Mouse (Mus musculus): Measurements from ENCODE around the gene Kndc1. TPM values are rescaled to one million over a fixed set of nuclear protein-coding genes. Genes with fewer than 3 reads are reported as not detected.

The Kndc1 gene
- polyA plus RNA-seq, 1 experiment, result 5.6 TPM

DNA sequence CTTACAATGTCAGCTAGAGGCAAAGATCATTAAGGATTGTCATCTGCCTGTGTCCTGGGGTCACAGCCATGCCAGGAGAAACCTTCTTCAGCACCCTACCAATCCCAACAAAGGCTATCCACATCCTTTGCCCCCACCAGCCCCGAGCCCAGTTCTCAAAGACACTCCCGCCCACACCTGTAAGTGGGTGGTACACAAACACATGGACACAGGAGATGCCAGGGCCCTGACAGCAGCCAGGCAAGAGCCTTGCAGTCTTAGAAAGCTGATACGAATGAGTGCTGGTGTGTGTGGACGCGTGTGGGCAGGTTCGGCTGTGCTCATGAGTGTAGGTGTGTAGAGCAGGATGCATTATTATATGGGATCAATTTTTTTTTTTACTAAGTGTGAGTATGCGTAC lies 6.0 kb downstream of the Kndc1 start:
- Histone ChIP-seq H3K4me1 (ENCODE audit: control insufficient read depth, insufficient read depth, low read length) (no peaks in the 10 kb centered on the region), H3K4me3 (replicated peaks; ENCODE audit: extremely low read depth, low read depth, low read length) (no peak overlapping the region)
- no peak for TF ChIP-seq CTCF (IDR thresholded peaks at IDR 0.05; ENCODE audit: insufficient read depth, low read length)
- no peak for TF ChIP-seq POLR2A (IDR thresholded peaks at IDR 0.05; ENCODE audit: borderline replicate concordance, extremely low read depth, low read depth, low read length)
- DNase-seq, result no peak
- 91% methylated on average over 7 of the region's 7 CpGs for WGBS

DNA sequence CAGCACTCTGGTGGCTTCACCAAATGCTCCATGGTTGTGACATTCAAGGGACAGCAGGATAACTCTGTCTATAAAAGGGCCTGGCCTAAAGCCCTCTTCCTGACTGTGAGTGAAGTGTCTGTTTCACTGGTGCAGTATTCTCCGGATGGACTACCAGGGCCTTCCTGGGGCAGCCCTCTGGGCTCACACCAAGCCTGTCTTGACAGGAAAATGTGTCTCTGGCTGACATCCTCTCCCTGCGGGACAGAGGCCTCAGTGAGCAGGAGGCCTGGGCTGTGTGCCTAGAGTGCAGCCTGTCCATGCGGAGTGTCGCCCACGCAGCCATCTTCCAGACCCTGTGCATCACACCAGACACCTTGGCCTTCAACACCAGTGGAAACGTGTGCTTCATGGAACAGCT lies 6.4 kb downstream of the Kndc1 start:
- no peak for TF ChIP-seq POLR2A (IDR thresholded peaks at IDR 0.05; ENCODE audit: borderline replicate concordance, extremely low read depth, low read depth, low read length)
- TF ChIP-seq CTCF (IDR thresholded peaks at IDR 0.05; ENCODE audit: insufficient read depth, low read length), result no peak
- no peak for DNase-seq
- no peaks in the 10 kb centered on the region for H3K4me1 ChIP-seq (ENCODE audit: control insufficient read depth, insufficient read depth, low read length)
- no peak overlapping the region for H3K4me3 ChIP-seq (replicated peaks; ENCODE audit: extremely low read depth, low read depth, low read length)
- 70% methylated on average over 6 of the region's 6 CpGs for WGBS

- TF ChIP-seq CTCF (IDR thresholded peaks at IDR 0.05; ENCODE audit: insufficient read depth, low read length) (no peak), POLR2A (IDR thresholded peaks at IDR 0.05; ENCODE audit: borderline replicate concordance, extremely low read depth, low read depth, low read length) (no peak)
- no peak overlapping the region for H3K4me3 ChIP-seq (replicated peaks; ENCODE audit: extremely low read depth, low read depth, low read length)
- DNase-seq, result no peak
- H3K4me1 ChIP-seq (ENCODE audit: control insufficient read depth, insufficient read depth, low read length), result no peaks in the 10 kb centered on the region
- 24% methylated on average over 1 of the region's 1 CpGs for WGBS
Measured at GRCm38 (mm10) chr7:139901981-139902380, 7.5 kb downstream of the Kndc1 start.

DNA sequence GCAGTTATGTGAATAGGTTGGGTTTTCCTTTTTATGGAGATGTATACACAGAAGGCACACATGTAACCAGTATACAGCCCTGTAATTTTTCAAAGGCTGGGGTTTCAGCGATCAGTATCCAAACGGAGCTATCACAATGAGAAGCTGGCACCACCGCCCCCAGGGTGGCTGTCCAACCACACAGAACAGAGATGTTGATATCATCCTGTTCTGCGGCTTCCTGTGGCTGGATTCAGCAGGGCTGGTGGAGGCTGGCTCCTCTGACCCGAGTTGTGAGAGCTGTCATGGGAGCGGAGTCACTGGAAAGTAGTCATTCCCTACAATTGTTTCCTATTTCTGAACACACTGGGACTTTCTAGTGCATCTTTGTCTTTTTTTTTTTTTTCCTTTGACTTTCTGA lies 10.8 kb downstream of the Kndc1 start:
- Histone ChIP-seq H3K4me1 (ENCODE audit: control insufficient read depth, insufficient read depth, low read length) (no peaks in the 10 kb centered on the region), H3K4me3 (replicated peaks; ENCODE audit: extremely low read depth, low read depth, low read length) (no peak overlapping the region)
- no peak for TF ChIP-seq POLR2A (IDR thresholded peaks at IDR 0.05; ENCODE audit: borderline replicate concordance, extremely low read depth, low read depth, low read length)
- no peak for TF ChIP-seq CTCF (IDR thresholded peaks at IDR 0.05; ENCODE audit: insufficient read depth, low read length)
- no peak for DNase-seq
- WGBS, result 13% methylated on average over 6 of the region's 6 CpGs

DNA sequence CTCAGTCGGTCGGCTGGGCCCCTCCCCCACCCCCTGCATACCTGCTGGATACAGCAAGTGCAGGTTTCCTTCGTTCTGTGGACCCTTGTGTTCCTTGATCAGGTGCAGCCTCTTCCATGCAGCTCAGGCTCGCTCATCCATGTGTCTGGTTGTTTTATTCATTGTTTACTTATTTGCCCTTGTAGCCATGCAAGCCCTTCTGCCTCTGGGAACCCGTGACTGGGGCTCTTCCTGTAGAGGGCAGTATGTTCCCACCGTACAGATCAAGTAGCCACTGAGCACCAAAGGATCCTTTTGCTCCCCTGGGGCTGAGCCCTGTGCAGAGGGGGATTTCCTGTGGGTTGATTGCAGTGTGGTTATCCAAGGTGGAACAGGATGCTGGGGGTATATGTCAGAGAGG lies 11.2 kb downstream of the Kndc1 start:
- no peaks in the 10 kb centered on the region for H3K4me1 ChIP-seq (ENCODE audit: control insufficient read depth, insufficient read depth, low read length)
- 5% methylated on average over 6 of the region's 6 CpGs for WGBS
- TF ChIP-seq POLR2A (IDR thresholded peaks at IDR 0.05; ENCODE audit: borderline replicate concordance, extremely low read depth, low read depth, low read length) (no peak), CTCF (IDR thresholded peaks at IDR 0.05; ENCODE audit: insufficient read depth, low read length) (peak; percentile 25; the same call in 1 of the 2 replicates)
- H3K4me3 ChIP-seq (replicated peaks; ENCODE audit: extremely low read depth, low read depth, low read length), result no peak overlapping the region
- peak; percentile 8 for DNase-seq

DNA sequence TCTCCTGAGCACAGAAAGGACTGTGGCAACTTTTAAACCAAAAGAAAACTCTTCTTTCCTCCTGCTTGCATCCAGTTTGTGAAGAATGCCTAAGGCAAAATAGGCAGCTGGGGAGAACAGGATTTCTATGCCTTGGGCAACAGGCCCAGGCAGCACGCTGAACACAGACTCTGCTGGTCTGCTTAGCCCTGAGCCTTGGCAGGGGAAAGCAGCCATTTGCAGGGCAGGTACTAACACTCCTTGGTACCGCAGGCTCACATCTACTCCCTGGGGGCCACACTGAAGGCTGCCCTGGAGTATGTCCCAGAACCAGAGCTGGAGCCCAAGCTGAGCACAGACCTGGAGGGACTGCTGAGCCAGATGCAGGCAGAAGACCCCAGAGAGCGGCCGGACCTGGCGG lies 13.7 kb downstream of the Kndc1 start:
- 75% methylated on average over 5 of the region's 5 CpGs for whole genome bisulfite sequencing
- TF ChIP-seq CTCF (IDR thresholded peaks at IDR 0.05; ENCODE audit: insufficient read depth, low read length) (no peak), POLR2A (IDR thresholded peaks at IDR 0.05; ENCODE audit: borderline replicate concordance, extremely low read depth, low read depth, low read length) (no peak)
- DNase-seq, result no peak

GRCm38 (mm10) chr7:139909469-139909868 lies 15.0 kb downstream of the Kndc1 start:
- 56% methylated on average over 6 of the region's 6 CpGs for WGBS
- no peak for TF ChIP-seq CTCF (IDR thresholded peaks at IDR 0.05; ENCODE audit: insufficient read depth, low read length)
- no peak for TF ChIP-seq POLR2A (IDR thresholded peaks at IDR 0.05; ENCODE audit: borderline replicate concordance, extremely low read depth, low read depth, low read length)
- H3K4me3 ChIP-seq (replicated peaks; ENCODE audit: extremely low read depth, low read depth, low read length), result no peak overlapping the region
- no peaks in the 10 kb centered on the region for H3K4me1 ChIP-seq (ENCODE audit: control insufficient read depth, insufficient read depth, low read length)
- DNase-seq, result no peak

More for the DNA sequence above, 13.7 kb downstream of the Kndc1 start:
- Histone ChIP-seq H3K4me3 (replicated peaks; ENCODE audit: extremely low read depth, low read depth, low read length) (no peak overlapping the region), H3K4me1 (ENCODE audit: control insufficient read depth, insufficient read depth, low read length) (no peaks in the 10 kb centered on the region)

- Histone ChIP-seq H3K4me3 (replicated peaks; ENCODE audit: extremely low read depth, low read depth, low read length) (no peak overlapping the region), H3K4me1 (ENCODE audit: control insufficient read depth, insufficient read depth, low read length) (no peaks in the 10 kb centered on the region)
- 52% methylated on average over 11 of the region's 11 CpGs for WGBS
- TF ChIP-seq CTCF (IDR thresholded peaks at IDR 0.05; ENCODE audit: insufficient read depth, low read length) (no peak), POLR2A (IDR thresholded peaks at IDR 0.05; ENCODE audit: borderline replicate concordance, extremely low read depth, low read depth, low read length) (no peak)
- DNase-seq, result no peak
Measured at GRCm38 (mm10) chr7:139910204-139910835, 15.8 kb downstream of the Kndc1 start.

DNA sequence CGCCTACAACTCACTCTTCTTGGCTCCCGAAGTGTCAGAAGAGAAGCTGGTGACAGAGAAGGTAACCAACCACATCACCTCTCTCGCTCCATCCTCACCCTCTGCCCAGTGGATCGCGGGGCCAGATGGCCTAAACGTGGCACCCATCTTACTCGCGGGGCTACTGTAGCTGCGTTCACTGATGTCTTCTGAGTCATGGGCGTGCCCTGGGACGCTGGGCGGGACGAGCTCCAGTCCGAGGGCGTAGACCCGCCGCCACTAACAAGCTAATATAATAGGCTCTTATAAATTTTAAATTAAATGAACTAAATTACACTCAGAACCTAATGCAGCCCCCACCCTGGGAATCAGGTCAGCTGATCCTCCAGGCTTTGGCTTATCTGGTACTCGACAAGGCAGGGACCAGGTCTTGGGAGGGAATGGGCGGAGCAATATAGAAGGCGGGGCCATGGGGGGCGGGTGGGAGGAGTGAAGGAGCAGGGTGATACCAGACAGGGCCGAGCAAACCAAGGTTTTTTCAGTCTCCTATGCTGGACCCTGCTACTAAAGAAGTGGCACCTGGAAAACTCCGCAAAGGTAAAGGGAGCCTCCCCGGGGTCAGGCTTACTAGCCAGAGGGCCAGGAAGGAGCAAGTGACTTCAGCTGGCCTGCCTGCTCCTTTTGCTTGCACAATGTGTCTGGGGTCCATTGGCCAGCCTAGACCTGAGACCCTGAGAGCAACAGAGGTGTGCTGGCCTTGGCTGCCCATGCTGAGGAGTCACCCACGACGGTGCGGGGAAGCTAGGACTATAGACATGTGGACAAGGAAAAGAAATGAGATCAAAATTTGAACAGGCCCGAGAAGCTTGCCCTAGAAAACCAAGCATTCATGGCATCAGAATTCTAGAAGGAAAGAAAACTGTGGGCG lies 19.9 kb downstream of the Kndc1 start:
- Histone ChIP-seq H3K4me1 (ENCODE audit: control insufficient read depth, insufficient read depth, low read length) (0 out of 2 replicates have a peak, but pooled peaks cover 3% of the 10 kb centered on the region), H3K4me3 (replicated peaks; ENCODE audit: extremely low read depth, low read depth, low read length) (no peak overlapping the region)
- DNase-seq, result no peak
- WGBS, result 11% methylated on average over 29 of the region's 29 CpGs
- TF ChIP-seq CTCF (IDR thresholded peaks at IDR 0.05; ENCODE audit: insufficient read depth, low read length) (no peak), POLR2A (IDR thresholded peaks at IDR 0.05; ENCODE audit: borderline replicate concordance, extremely low read depth, low read depth, low read length) (no peak)
